ENCODE assay signal across 17 mouse cellular contexts in genomic region chr17:3491065-3491464, GRCm38 (mm10). TPM values are rescaled to one million over a fixed set of nuclear protein-coding genes. Genes with fewer than 3 reads are reported as not detected.
"Had no signal": no experiment of that assay in that cellular context is flagged by ENCODE, and none has a peak within 500 bp of the region (broad histone marks: within the 10 kb centered on the region; RNA-seq: fewer than 3 reads in every experiment).

No protein-coding gene starts in this region.

- H3K36me3 ChIP-seq: liver, embryonic 15.5 days had no signal

- ATAC-seq: intestine, embryonic 16.5 days; lung, postnatal 0 days; midbrain, embryonic 16.5 days had no signal

- H3K9ac ChIP-seq: limb, embryonic 12.5 days; liver, embryonic 15.5 days had no signal

- DNase-seq: layer of hippocampus, postnatal 36 days; liver; lung, adult 2 months; lung, postnatal 36 days; right cerebral cortex, postnatal 25 days; thymus, postnatal 4 days had no signal

- H3K9me3 ChIP-seq: limb, embryonic 12.5 days; liver, embryonic 15.5 days; megakaryocyte, embryonic 14.5 days had no signal

- H3K4me3 ChIP-seq: limb, embryonic 12.5 days; liver, embryonic 15.5 days; megakaryocyte, embryonic 14.5 days had no signal

- H3K27ac ChIP-seq: kidney, postnatal 0 days; limb, embryonic 12.5 days; liver, embryonic 15.5 days had no signal

- H3K4me2 ChIP-seq: limb, embryonic 12.5 days; liver, embryonic 15.5 days; midbrain, embryonic 11.5 days had no signal

- H3K4me1 ChIP-seq: limb, embryonic 12.5 days had no signal

- H3K27me3 ChIP-seq: limb, embryonic 12.5 days; liver, embryonic 15.5 days had no signal

RNA-seq across cellular contexts. Expression of gene Cldn20, which starts 41.3 kb away (rescaled TPM):
- total RNA-seq: layer of hippocampus, adult 8-10 months had no signal
- polyA plus RNA-seq: limb, embryonic 12.5 days; liver, embryonic 15.5 days; lung, postnatal 0 days; midbrain, embryonic 11.5 days; neural tube, embryonic 11.5 days; stomach, embryonic 16.5 days had no signal
